Mouse (Mus musculus) intestine, embryonic 16.5 days (tissue): ENCODE data around the gene Hemk1. TPM values are rescaled to one million over a fixed set of nuclear protein-coding genes. Genes with fewer than 3 reads are reported as not detected.

Source experiments
- ATAC-seq: fragments of 200-750 bp; cut with Nextera tagmentation; 2 replicates; pipeline ENCODE4 v1.8.0; 2017; ENCODE audit warnings: moderate TSS enrichment, moderate library complexity
- H3K27ac ChIP-seq: fragments of 300-500 bp; sonication (generic); 2 replicates; pipeline ENCODE4 v1.5.1; 2014; ENCODE audit warnings: mild to moderate bottlenecking, low read length
- H3K27me3 ChIP-seq: fragments of 300-500 bp; sonication (generic); replicated peaks from 2 replicates; pipeline ENCODE4 v1.6.1; 2014; ENCODE audit warnings: low read length, control low read depth, mixed read lengths; ENCODE audit not compliant: control insufficient read depth, insufficient read depth
- H3K36me3 ChIP-seq: fragments of 300-500 bp; sonication (generic); 2 replicates; pipeline ENCODE4 v1.6.1; 2014; ENCODE audit warnings: low read length, control low read depth; ENCODE audit not compliant: control insufficient read depth, insufficient read depth
- H3K4me1 ChIP-seq: fragments of 300-500 bp; sonication (generic); 2 replicates; pipeline ENCODE4 v1.6.1; 2014; ENCODE audit warnings: low read length, control low read depth, mixed read lengths; ENCODE audit not compliant: control insufficient read depth, insufficient read depth
- H3K4me2 ChIP-seq: fragments of 300-500 bp; sonication (generic); 2 replicates; pipeline ENCODE4 v1.6.1; 2014; ENCODE audit warnings: low read depth, low read length, control low read depth
- H3K4me3 ChIP-seq: fragments of 300-500 bp; sonication (generic); 2 replicates; pipeline ENCODE4 v1.5.1; 2014; ENCODE audit warnings: mild to moderate bottlenecking, low read length
- H3K9ac ChIP-seq: fragments of 300-500 bp; sonication (generic); 2 replicates; pipeline ENCODE4 v1.6.1; 2014; ENCODE audit warnings: low read depth, low read length
- H3K9me3 ChIP-seq: fragments of 300-500 bp; sonication (generic); 2 replicates; pipeline ENCODE4 v1.6.1; 2016; ENCODE audit warnings: low read length, control low read depth; ENCODE audit not compliant: control insufficient read depth
- WGBS: fragments of 180-500 bp; shearing (Covaris S2); extraction: QIAGEN DNeasy Blood & Tissue Kit; methylation state at CpG from one replicate; pipeline ENCODE4 v1.1.7; 2014; 5-methylcytosine and 5-hydroxymethylcytosine counted together
- polyA plus RNA-seq: library from polyadenylated mRNA; unstranded; fragments of >200 nt; fragmentation: Nextera tagmentation; extraction: Ambion mirVana; gene quantifications from 2 replicates; pipeline ENCODE4 v1.2.1, GENCODE M21; 2015

Hemk1 gene
- polyA plus RNA-seq, 1 experiment from 2014 or later: 11.2 TPM

GRCm38 (mm10) chr9:107300224-107300973 lies 37.8 kb downstream of the Hemk1 start:
- ATAC-seq: no peak
- no peaks in the 10 kb centered on the region for H3K9me3 ChIP-seq
- 93% methylated on average over 30 of the region's 30 CpGs for WGBS
- H3K4me2 ChIP-seq: no peak overlapping the region
- H3K4me3 ChIP-seq: no peak overlapping the region
- H3K27me3 ChIP-seq: no peaks in the 10 kb centered on the region
- no peak overlapping the region for H3K9ac ChIP-seq
- H3K36me3 ChIP-seq: peaks cover 14% of the 10 kb centered on the region; the same call in 1 of the 2 replicates
- peaks cover 35% of the 10 kb centered on the region for H3K4me1 ChIP-seq
- H3K27ac ChIP-seq: no peak overlapping the region

GRCm38 (mm10) chr9:107299783-107300182 lies 38.4 kb downstream of the Hemk1 start:
- 89% methylated on average over 7 of the region's 7 CpGs for WGBS
- Histone ChIP-seq H3K9ac (0 out of 2 replicates have a peak overlapping the region, but pooled peaks have one; percentile 6), H3K4me3 (no peak overlapping the region), H3K4me2 (no peak overlapping the region), H3K4me1 (peaks cover 36% of the 10 kb centered on the region), H3K9me3 (no peaks in the 10 kb centered on the region), H3K27ac (no peak overlapping the region), H3K27me3 (no peaks in the 10 kb centered on the region), H3K36me3 (peaks cover 14% of the 10 kb centered on the region; the same call in 1 of the 2 replicates)
- no peak for ATAC-seq

- Histone ChIP-seq H3K36me3 (peaks cover 14% of the 10 kb centered on the region; the same call in 1 of the 2 replicates), H3K4me2 (peak overlapping the region; percentile 89), H3K27me3 (no peaks in the 10 kb centered on the region), H3K9ac (peak overlapping the region; percentile 82), H3K9me3 (no peaks in the 10 kb centered on the region), H3K4me3 (peak overlapping the region; percentile 71), H3K4me1 (peaks cover 38% of the 10 kb centered on the region), H3K27ac (peak overlapping the region; percentile 76)
- WGBS: 58% methylated on average over 6 of the region's 6 CpGs
- no peak for ATAC-seq
Observed at GRCm38 (mm10) chr9:107298876-107299275, 39.3 kb downstream of the Hemk1 start.

GRCm38 (mm10) chr9:107298059-107298780 lies 39.9 kb downstream of the Hemk1 start:
- 58% methylated on average over 8 of the region's 8 CpGs for WGBS

GRCm38 (mm10) chr9:107297658-107298057 lies 40.5 kb downstream of the Hemk1 start:
- Histone ChIP-seq H3K27me3 (peaks cover 4% of the 10 kb centered on the region; the same call in 1 of the 2 replicates), H3K27ac (peak overlapping the region; percentile 89), H3K4me2 (peak overlapping the region; percentile 89), H3K36me3 (peaks cover 14% of the 10 kb centered on the region; the same call in 1 of the 2 replicates), H3K9ac (peak overlapping the region; percentile 82), H3K4me3 (peak overlapping the region; percentile 71), H3K9me3 (no peaks in the 10 kb centered on the region), H3K4me1 (peaks cover 32% of the 10 kb centered on the region)
- WGBS: 62% methylated on average over 4 of the region's 4 CpGs
- ATAC-seq: no peak

More at GRCm38 (mm10) chr9:107298059-107298780, 39.9 kb downstream of the Hemk1 start:
- H3K36me3 ChIP-seq: peaks cover 14% of the 10 kb centered on the region; the same call in 1 of the 2 replicates
- no peaks in the 10 kb centered on the region; the same call in 1 of the 2 replicates for H3K27me3 ChIP-seq
- no peaks in the 10 kb centered on the region for H3K9me3 ChIP-seq
- peaks cover 37% of the 10 kb centered on the region for H3K4me1 ChIP-seq
- peak overlapping the region; percentile 89 for H3K4me2 ChIP-seq
- peak overlapping the region; percentile 76 for H3K27ac ChIP-seq
- peak overlapping the region; percentile 82 for H3K9ac ChIP-seq
- ATAC-seq: no peak
- H3K4me3 ChIP-seq: peak overlapping the region; percentile 71

- Histone ChIP-seq H3K36me3 (peaks cover 14% of the 10 kb centered on the region; the same call in 1 of the 2 replicates), H3K27ac (peak overlapping the region; percentile 89), H3K4me1 (peaks cover 32% of the 10 kb centered on the region), H3K9me3 (no peaks in the 10 kb centered on the region), H3K27me3 (peaks cover 4% of the 10 kb centered on the region; the same call in 1 of the 2 replicates), H3K4me2 (peak overlapping the region; percentile 89), H3K9ac (peak overlapping the region; percentile 82), H3K4me3 (peak overlapping the region; percentile 71)
- WGBS: 8% methylated on average over 16 of the region's 16 CpGs
- ATAC-seq: peak; percentile 10
Observed at GRCm38 (mm10) chr9:107297059-107297458, 41.1 kb downstream of the Hemk1 start.

GRCm38 (mm10) chr9:107296501-107296965 lies 41.6 kb downstream of the Hemk1 start:
- H3K27me3 ChIP-seq: peaks cover 4% of the 10 kb centered on the region; the same call in 1 of the 2 replicates
- H3K9ac ChIP-seq: peak overlapping the region; percentile 82
- H3K4me1 ChIP-seq: peaks cover 32% of the 10 kb centered on the region
- ATAC-seq: peak; percentile 96
- H3K9me3 ChIP-seq: no peaks in the 10 kb centered on the region
- H3K4me2 ChIP-seq: peak overlapping the region; percentile 89
- H3K36me3 ChIP-seq: peaks cover 10% of the 10 kb centered on the region; the same call in 1 of the 2 replicates
- peak overlapping the region; percentile 89 for H3K27ac ChIP-seq
- H3K4me3 ChIP-seq: peak overlapping the region; percentile 71
- WGBS: under 1% methylated on average over 31 of the region's 31 CpGs

GRCm38 (mm10) chr9:107296041-107296440 lies 42.1 kb downstream of the Hemk1 start:
- WGBS: under 1% methylated on average over 14 of the region's 14 CpGs
- H3K4me3 ChIP-seq: peak overlapping the region; percentile 71
- 0 out of 2 replicates have a peak, but pooled peaks cover 6% of the 10 kb centered on the region for H3K36me3 ChIP-seq
- H3K4me2 ChIP-seq: peak overlapping the region; percentile 89
- peak; percentile 32 for ATAC-seq
- H3K27ac ChIP-seq: peak overlapping the region; percentile 88
- H3K27me3 ChIP-seq: peaks cover 4% of the 10 kb centered on the region; the same call in 1 of the 2 replicates
- H3K9me3 ChIP-seq: no peaks in the 10 kb centered on the region
- H3K4me1 ChIP-seq: peaks cover 32% of the 10 kb centered on the region
- peak overlapping the region; percentile 63 for H3K9ac ChIP-seq

GRCm38 (mm10) chr9:107296016-107296040 lies 42.3 kb downstream of the Hemk1 start, which contains the start of gene Cish:
Gene Cish, plus strand, starts transcription at chr9:107296026.
- Histone ChIP-seq H3K4me3 (peak within 1 kb of the TSS; percentile 71), H3K27me3 (peaks cover 4% of the 10 kb centered on the region; the same call in 1 of the 2 replicates), H3K9me3 (no peaks in the 10 kb centered on the region), H3K36me3 (0 out of 2 replicates have a peak, but pooled peaks cover 6% of the 10 kb centered on the region), H3K27ac (peak within 1 kb of the TSS; percentile 89), H3K4me2 (peak within 1 kb of the TSS; percentile 89), H3K9ac (peak within 1 kb of the TSS; percentile 82), H3K4me1 (peaks cover 32% of the 10 kb centered on the region)
- ATAC-seq: no peak
